Mouse (Mus musculus) liver, embryonic 11.5 days (tissue): ENCODE results near the gene Ldlr. TPM values are rescaled to one million over a fixed set of nuclear protein-coding genes. Genes with fewer than 3 reads are reported as not detected.
A peak's percentile ranks its signal among the peaks of the same experiment; 100 is the strongest.

Experiments used
- ATAC-seq: fragments of 200-750 bp; cut with Nextera tagmentation; replicated peaks from 2 replicates; pipeline ENCODE4 v1.8.0; 2017; ENCODE audit warnings: moderate number of reproducible peaks, mild to moderate bottlenecking, moderate TSS enrichment, moderate library complexity; ENCODE audit not compliant: low FRiP score
- DNase-seq: peaks from one replicate; pipeline ENCODE4 v3.0.0-alpha.2; 2017; ENCODE audit warnings: low spot score
- H3K27ac ChIP-seq: fragments of 300-500 bp; sonication (generic); 2 replicates; pipeline ENCODE4 v1.5.1; 2014; ENCODE audit warnings: mild to moderate bottlenecking, low read depth, low read length, control low read depth
- H3K27me3 ChIP-seq: fragments of 300-500 bp; sonication (generic); replicated peaks from 2 replicates; pipeline ENCODE4 v1.6.1; 2014; ENCODE audit warnings: low read length, mixed read lengths; ENCODE audit not compliant: control insufficient read depth, insufficient read depth
- H3K36me3 ChIP-seq: fragments of 300-500 bp; sonication (generic); 2 replicates; pipeline ENCODE4 v1.6.1; 2014; ENCODE audit warnings: mild to moderate bottlenecking, low read length, moderate library complexity, mixed read lengths; ENCODE audit not compliant: control insufficient read depth, insufficient read depth
- H3K4me1 ChIP-seq: fragments of 300-500 bp; sonication (generic); replicated peaks from 2 replicates; pipeline ENCODE4 v1.6.1; 2014; ENCODE audit warnings: low read length, mixed read lengths; ENCODE audit not compliant: control insufficient read depth, insufficient read depth
- H3K4me2 ChIP-seq: fragments of 300-500 bp; sonication (generic); 2 replicates; pipeline ENCODE4 v1.6.1; 2014; ENCODE audit warnings: mild to moderate bottlenecking, control low read depth, moderate library complexity
- H3K4me3 ChIP-seq: fragments of 300-500 bp; sonication (generic); 2 replicates; pipeline ENCODE4 v1.5.1; 2014; ENCODE audit warnings: low read depth, low read length, control low read depth
- H3K9ac ChIP-seq: fragments of 300-500 bp; sonication (generic); 2 replicates; pipeline ENCODE4 v1.6.1; 2014; ENCODE audit warnings: low read depth, low read length, control low read depth
- H3K9me3 ChIP-seq: fragments of 300-500 bp; sonication (generic); 2 replicates; pipeline ENCODE4 v1.6.1; 2016; ENCODE audit warnings: low read length, inconsistent platforms, mixed read lengths; ENCODE audit not compliant: control insufficient read depth
- WGBS: fragments of 180-500 bp; shearing (Covaris S2); extraction: QIAGEN DNeasy Blood & Tissue Kit; methylation state at CpG from one replicate; pipeline ENCODE4 v1.1.7; 2014; 5-methylcytosine and 5-hydroxymethylcytosine counted together
- polyA plus RNA-seq: library from polyadenylated mRNA; unstranded; fragments of >200 nt; fragmentation: Nextera tagmentation; extraction: Ambion mirVana; gene quantifications from 2 replicates; pipeline ENCODE4 v1.2.1, GENCODE M21; 2014

The Ldlr gene
- polyA plus RNA-seq, 1 experiment from 2014 or later = 18.8 TPM

DNA sequence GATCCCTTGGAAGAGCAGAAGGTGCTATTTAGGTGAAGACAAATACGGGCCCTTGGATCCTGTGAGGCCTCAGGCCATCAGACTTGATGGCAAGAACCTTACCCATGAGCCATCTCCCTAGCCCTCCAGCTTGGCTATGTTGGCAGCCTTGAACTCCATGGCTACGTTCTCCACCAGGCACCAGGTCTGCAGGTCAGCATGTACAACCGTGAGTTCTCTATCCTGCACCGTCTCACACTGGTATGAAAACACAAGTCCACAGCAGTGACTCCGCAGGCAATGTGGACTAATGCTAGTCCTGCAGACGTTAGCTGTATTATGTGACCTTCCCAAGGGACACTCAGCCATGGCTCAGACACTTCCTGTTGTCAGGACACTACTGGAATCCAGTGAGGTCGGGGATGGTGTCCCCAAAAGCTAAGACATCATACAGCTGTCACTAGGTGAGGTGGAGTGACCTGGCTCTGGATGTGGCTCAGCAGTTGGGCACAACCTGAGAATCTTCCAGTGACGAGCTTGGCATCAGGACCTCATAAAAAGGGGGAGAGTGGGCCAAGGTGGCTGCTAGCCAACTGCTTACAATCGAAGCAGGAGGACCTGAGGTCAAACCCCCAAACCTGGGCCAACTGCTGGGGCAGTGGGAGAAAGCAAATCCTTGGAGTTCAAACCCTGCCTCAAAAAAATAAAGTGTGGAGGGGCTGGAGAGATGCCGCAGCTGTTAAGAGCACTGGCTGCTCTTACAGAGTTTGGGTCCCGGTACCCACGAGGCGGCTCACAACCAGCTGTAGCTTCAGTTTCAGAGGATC is 31.4 kb downstream of the Ldlr start:
- no peak overlapping the region for H3K4me2 ChIP-seq
- H3K9ac ChIP-seq = no peak overlapping the region
- no peak for DNase-seq
- H3K27ac ChIP-seq = no peak overlapping the region
- H3K36me3 ChIP-seq = peaks cover 21% of the 10 kb centered on the region
- H3K4me3 ChIP-seq = no peak overlapping the region
- H3K9me3 ChIP-seq = no peaks in the 10 kb centered on the region
- ATAC-seq = no peak
- peaks cover 11% of the 10 kb centered on the region for H3K4me1 ChIP-seq
- 79% methylated on average over 13 of the region's 13 CpGs for WGBS
- H3K27me3 ChIP-seq = no peaks in the 10 kb centered on the region

DNA sequence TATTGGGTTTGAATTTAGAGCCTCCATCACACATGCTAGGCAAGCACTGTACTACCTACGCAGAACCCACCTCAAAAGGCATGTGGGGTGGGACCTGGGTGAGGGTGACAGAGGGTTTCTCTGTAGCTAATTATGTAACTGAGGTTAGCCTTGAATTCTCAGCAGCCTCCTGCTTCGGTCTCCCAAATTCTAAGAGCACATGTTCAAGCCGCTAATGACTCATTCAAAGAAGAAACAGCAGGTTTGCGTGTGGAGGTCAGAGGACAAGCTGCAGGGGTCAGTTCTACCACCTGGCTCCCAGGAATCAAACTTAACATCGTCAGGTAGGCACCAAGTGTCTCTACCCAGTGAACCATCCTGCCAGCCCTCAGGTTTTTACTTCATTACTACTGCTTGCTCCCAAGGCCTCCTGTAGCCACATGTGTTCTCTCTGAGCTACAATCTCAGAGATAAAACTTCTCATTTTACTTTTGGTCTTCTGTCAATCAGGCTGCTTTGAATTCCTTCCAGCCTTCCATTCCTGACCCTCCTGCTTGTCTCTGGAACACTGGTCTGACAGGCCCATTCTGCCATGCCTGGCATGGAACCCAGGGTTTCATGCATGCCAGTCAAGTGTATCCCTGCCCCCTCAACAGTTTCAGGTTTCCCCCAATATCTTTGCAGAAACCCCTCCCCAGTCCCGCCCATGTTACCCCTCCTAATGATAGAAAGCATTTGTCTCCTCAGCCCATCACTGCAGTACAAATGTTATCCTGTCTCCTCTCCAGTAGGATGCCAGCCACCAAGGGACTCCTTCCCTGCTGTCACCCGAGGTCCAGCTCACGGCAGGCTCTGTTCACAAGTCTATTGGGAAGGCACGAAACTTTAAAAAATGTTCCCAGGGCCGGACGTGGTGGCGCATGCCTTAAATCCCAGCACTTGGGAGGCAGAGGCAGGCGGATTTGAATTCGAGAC is 35.6 kb downstream of the Ldlr start:
- peaks cover 15% of the 10 kb centered on the region for H3K36me3 ChIP-seq
- H3K4me3 ChIP-seq = peak overlapping the region; percentile 89
- H3K4me1 ChIP-seq = peaks cover 21% of the 10 kb centered on the region
- no peak for ATAC-seq
- H3K9ac ChIP-seq = peak overlapping the region; percentile 91
- DNase-seq = no peak
- H3K4me2 ChIP-seq = peak overlapping the region; percentile 76
- H3K27me3 ChIP-seq = no peaks in the 10 kb centered on the region
- no peaks in the 10 kb centered on the region for H3K9me3 ChIP-seq
- H3K27ac ChIP-seq = 0 out of 2 replicates have a peak overlapping the region, but pooled peaks have one; percentile 36
- WGBS = 53% methylated on average over 14 of the region's 14 CpGs

DNA sequence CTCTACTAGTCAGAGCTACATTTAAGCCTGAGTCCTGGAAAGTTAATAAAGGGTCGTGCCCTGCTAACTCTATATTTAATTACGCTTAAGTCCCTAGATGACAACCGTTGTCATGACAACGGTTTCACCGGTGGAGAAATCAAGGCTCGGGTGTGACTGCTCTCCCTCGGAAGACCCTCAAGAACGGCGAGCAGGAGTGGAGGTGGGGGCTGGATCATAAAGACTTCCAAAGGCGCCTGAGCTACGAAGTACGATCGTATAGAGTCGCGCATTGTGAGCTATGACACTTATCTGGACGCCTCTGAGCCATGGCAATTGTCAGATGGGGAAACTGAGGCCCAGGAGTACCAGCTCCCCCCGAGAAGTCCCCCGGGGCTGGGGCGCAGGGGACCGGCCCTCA is 36.4 kb downstream of the Ldlr start:
- Histone ChIP-seq H3K36me3 (peaks cover 15% of the 10 kb centered on the region), H3K27me3 (no peaks in the 10 kb centered on the region), H3K4me3 (peak overlapping the region; percentile 89), H3K4me1 (peaks cover 21% of the 10 kb centered on the region), H3K4me2 (peak overlapping the region; percentile 76), H3K27ac (peak overlapping the region; percentile 72), H3K9me3 (no peaks in the 10 kb centered on the region), H3K9ac (peak overlapping the region; percentile 91)
- DNase-seq = no peak
- WGBS = 1% methylated on average over 20 of the region's 20 CpGs
- no peak; the same call in 1 of the 2 replicates for ATAC-seq

DNA sequence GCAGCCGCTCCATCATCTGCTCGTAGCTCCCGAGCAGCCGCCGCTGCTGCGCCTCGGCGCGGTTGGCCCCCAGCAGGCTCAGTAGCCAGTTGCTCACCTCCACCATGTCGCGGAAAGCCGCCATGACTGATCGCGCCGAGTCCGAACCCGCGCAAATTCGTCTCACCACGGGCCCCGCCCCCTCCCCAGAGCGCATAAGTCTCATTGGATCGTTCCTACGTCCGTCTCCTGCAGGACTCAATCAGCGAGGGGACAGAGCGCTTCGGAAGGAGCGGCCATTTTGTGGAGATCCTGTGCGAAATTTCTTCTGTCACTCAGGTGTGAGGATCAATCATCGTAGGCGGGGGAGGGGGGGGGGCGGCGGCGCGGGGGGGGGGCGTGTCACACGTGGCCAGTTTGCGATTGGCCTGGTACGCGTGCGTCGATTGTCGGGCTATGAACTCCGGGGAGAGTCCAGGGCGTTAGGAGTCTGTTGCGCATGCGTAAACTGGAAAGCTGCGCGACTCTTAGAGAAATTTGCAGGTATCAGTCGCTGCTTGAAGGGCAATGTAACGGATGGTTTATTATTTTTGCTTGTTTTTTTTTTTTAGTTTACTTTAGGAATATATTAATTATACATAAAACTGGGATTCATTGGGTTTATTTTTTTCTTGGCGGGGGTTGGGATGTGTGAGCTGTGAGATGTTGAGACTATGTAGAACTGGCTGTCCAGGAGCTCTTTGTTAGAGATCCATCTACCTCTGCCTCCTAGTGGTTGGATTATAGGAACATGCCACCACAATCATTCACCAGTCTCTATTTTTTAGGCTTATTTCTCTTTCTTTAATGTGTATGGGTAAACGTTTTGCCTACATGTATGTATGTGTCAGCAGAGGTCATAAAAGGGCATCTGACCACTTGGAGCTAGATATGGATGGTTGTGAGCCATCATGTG is 37.1 kb downstream of the Ldlr start, which contains the start of gene Spc24:
Gene Spc24, minus strand, starts transcription at position 149 of the 934 bp plus-strand sequence.
- Histone ChIP-seq H3K9me3 (no peaks in the 10 kb centered on the region), H3K27ac (peak within 1 kb of the TSS; percentile 72), H3K36me3 (peaks cover 15% of the 10 kb centered on the region), H3K4me3 (peak within 1 kb of the TSS; percentile 89), H3K4me1 (peaks cover 21% of the 10 kb centered on the region), H3K27me3 (no peaks in the 10 kb centered on the region), H3K9ac (peak within 1 kb of the TSS; percentile 91), H3K4me2 (peak within 1 kb of the TSS; percentile 76)
- ATAC-seq (peak; percentile 94), DNase-seq (peak; percentile 89)
- WGBS = under 1% methylated on average over 50 of the region's 54 CpGs

DNA sequence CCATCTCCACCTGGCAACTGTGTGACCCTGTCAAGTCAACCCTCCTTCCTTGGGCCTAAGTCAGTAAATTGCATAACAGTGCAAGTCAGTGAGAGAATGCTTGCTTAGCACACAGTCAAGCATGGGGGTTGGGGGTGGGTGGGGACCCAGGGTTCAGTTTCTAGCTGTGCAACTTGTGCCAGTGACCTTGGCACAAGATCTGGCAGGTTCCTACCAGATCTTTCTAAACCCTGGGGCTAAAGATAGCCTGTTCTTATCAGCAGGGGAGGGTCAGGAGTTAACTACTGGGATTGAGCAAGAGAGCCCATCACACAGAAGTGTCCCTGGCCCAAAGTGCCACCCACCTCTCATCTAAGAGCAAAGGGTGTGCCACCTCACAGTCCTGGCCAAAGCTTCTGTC is 38.9 kb downstream of the Ldlr start:
- no peaks in the 10 kb centered on the region for H3K27me3 ChIP-seq
- no peak overlapping the region for H3K27ac ChIP-seq
- no peak overlapping the region for H3K4me3 ChIP-seq
- peaks cover 21% of the 10 kb centered on the region for H3K4me1 ChIP-seq
- no peak overlapping the region for H3K4me2 ChIP-seq
- DNase-seq = no peak
- peaks cover under 1% of the 10 kb centered on the region; the same call in 1 of the 2 replicates for H3K36me3 ChIP-seq
- ATAC-seq = no peak
- no peak overlapping the region for H3K9ac ChIP-seq
- no peaks in the 10 kb centered on the region for H3K9me3 ChIP-seq

DNA sequence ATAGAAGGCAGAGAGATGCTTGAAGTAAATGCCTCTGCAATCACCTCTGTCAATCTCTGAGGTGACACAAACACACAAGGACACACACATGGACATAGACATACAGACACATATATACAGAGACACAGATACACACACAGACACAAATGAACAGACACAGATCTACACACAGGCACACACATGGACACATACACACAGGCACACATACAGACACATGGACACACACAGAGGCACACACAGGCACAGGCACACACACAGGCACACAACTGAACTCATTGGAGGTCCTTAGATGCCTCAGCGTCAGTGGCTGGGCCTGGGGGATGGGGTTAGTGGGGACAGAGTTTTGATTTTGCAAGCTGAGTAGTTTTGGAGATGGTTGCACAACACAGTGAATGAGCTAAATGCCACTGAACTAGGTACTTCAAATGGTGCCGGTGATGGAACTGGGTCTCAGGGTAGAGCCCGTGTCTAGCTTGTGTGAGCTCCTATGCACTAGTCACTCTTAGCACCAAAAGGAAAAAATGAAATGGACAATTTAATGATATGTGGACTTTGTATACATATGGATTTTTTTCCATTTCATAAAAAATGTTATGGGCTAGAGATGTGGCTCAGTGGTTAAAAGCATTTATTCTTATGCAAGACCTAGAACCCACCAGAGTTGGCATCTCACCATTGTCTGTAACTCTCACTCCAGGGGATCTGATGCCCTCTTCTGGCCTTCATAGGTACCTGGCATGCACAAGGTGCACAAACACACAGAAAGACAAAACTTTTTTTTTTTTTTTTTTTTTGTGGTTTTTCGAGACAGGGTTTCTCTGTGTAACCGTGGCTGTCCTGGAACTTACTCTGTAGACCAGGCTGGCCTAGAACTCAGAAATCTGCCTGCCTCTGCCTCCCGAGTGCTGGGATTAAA is 41.1 kb downstream of the Ldlr start:
- H3K27ac ChIP-seq = no peak overlapping the region
- no peaks in the 10 kb centered on the region for H3K27me3 ChIP-seq
- H3K4me2 ChIP-seq = no peak overlapping the region
- no peak overlapping the region for H3K9ac ChIP-seq
- peaks cover 13% of the 10 kb centered on the region for H3K4me1 ChIP-seq
- H3K36me3 ChIP-seq = no peaks in the 10 kb centered on the region; the same call in 1 of the 2 replicates
- DNase-seq (no peak), ATAC-seq (no peak)
- no peaks in the 10 kb centered on the region for H3K9me3 ChIP-seq
- WGBS = 84% methylated on average over 6 of the region's 6 CpGs
- H3K4me3 ChIP-seq = no peak overlapping the region

DNA sequence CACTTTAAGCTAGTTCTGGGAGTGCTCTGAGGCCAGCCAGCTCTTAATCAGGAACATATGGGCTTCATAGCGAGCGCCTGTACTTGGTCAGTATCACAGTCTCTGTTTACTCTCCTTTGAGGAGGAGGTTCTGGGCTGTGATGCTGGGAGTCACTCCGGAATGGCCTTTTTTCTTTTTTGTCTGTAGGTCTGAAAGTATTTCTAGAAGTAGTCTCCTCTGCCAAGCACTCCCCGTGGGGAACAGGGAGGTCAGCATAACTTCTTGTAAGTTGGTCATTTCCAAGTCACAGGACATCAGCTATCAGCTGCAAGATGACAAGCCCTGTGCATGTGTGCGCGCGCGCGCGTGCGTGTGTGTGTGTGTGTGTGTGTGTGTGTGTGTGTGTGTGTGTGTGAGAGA is 44.6 kb downstream of the Ldlr start:
- no peaks in the 10 kb centered on the region for H3K27me3 ChIP-seq
- H3K9me3 ChIP-seq = no peaks in the 10 kb centered on the region
- H3K4me3 ChIP-seq = no peak overlapping the region
- H3K27ac ChIP-seq = peak overlapping the region; percentile 8; the same call in 1 of the 2 replicates
- no peak overlapping the region for H3K9ac ChIP-seq
- ATAC-seq (no peak), DNase-seq (no peak)
- H3K4me2 ChIP-seq = no peak overlapping the region
- H3K36me3 ChIP-seq = peaks cover 9% of the 10 kb centered on the region
- WGBS = 80% methylated on average over 11 of the region's 11 CpGs
- no peaks in the 10 kb centered on the region for H3K4me1 ChIP-seq
